Mouse (Mus musculus): Measurements from ENCODE around the gene Fndc5. TPM values are rescaled to one million over a fixed set of nuclear protein-coding genes. Genes with fewer than 3 reads are reported as not detected.

Fndc5 gene
- polyA plus RNA-seq (2015; fragmentation: Nextera tagmentation; extraction: Ambion mirVana), result 3.5 and 5.3 TPM in 2 replicates

DNA sequence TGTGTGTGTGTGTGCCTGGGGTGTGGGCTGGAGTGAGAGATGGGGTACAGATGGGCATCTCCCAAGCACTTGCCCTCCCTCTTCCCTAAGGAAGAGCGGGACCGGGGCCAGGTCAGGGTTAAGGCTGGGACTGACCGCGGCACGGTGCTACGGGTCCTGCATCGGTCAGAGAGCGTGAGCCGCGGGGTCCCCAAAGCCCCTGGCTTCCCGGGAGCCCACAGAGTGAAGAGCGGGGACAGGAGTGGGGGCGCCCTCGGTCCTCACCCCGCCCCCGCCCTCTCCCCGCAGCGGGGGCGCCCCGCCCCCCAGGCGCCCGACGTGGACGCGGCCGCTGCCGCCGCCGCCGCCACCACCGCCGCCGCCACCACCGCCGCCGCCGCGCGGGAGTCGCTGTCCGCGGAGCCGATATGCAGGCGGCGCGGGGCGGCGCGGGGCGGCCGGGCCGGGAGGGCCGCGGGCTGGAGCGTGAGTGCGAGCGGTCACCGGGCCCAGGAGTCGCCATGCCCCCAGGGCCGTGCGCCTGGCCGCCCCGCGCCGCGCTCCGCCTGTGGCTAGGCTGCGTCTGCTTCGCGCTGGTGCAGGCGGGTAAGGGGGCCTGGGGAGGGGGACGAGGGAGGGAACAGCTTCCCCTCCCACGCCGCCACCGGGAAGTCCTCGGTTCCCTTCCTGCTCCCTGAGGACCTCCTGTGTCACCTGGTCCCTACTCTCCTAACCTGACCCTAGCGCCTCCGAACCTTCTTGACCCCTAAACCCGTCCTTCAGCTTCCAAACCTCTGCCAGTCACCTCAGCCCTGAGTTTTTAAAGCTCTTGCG lies at the start of gene Fndc5:
Gene Fndc5, plus strand, starts transcription at position 421 of the 813 bp plus-strand sequence.

DNA sequence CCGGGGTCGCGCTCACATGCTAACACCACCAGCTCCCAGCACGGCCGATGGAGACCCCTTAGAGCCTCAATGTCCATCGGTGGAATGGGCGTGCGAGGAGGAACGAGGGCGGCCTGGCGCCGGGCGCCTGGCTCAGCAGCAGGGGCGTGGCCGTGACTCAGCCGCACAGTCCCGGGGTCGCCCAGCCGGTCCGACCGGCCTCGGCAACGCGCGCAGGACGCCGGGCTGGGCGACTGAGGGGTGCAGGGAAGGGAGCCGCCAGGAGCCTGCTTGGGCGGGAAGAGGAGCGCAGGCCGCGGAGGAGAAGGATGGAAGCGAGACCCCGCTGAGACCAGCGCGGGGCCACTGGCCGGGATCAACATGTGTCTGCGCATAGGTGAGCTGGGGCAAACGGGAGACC lies 31.4 kb upstream of the Fndc5 start, which contains the start of gene Tmem54:
Gene Tmem54, plus strand, starts transcription at position 193 of the 400 bp plus-strand sequence.

DNA sequence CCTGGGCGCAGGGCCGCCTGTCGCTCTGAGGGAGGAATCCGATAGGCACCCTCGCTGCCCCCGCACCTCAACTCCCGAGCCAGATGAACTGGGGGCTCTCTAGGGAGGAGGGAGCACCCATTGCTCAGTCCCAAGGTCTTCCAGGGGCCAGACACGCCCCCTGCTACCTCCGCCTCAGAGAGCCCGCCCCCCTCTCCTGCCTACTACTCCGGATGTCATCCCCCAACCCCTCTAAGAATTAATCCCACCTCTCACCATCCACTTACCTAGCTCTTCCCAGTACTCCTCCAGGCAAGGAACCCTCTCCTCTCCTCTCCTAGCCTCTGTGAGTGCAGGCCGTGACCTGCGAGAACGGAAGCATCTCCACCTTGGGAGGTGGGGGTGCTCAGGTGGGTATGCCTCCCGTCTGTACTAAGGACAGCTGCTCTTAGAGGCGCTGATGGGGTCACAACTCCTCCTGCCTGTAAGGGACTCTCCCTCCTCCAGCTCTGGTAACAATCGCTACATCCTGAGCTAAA lies 15.2 kb upstream of the Fndc5 start, which contains the start of gene Hpca:
Gene Hpca, minus strand, starts transcription at position 468 of the 518 bp plus-strand sequence.

DNA sequence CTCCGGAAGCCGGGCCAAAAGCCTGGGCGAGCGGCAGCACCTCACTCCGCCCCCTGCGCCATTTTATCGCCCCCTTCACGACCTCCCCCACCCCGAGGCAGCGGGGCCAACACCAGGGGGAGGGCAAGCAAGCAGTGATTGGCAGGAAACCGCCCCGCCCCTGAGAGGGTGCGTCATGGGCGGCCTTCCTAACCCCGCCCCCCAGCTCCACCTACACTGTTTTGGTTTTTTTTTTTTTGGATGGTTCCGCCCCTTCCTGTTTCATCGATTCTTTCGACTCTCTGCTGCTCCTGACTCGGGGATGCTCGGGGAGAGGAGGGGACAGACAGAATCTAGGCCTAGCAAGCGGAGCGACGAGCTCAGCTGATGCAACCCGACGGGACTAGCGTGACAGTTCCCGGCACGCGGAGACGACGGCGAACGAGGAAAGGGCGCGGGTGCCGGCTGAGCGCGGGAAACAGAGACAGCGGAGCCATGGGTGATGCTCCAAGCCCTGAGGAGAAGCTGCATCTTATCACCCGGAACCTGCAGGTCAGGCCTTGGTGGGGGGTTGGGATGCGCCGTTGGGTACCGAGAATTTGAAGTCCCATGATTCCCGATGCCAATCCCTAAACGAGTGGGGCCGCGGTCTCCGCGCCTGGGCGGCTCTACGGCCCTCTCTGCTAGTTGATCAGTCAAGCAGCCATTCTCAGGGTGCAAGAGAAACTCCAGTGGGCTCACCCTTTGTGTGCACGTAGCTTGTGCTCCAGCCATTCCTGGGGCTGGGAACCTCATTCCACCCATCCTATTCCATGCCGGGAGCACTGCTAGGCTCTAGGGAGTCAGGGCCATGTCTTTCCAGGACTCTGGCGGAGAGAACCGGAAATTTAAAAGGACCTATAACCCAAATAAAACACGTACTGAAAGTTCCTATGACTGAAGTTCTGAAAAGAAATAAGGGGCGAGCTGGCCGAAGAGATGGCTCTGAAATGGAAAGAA lies 53.0 kb downstream of the Fndc5 start, which contains the start of the genes S100pbp and Yars:
Gene S100pbp, minus strand, starts transcription at position 186 of the 978 bp plus-strand sequence.
Gene Yars, plus strand, starts transcription at position 219 of the 978 bp plus-strand sequence.

Other genes with a start within 250 kb of the Fndc5 start
- 82.8 and 84.8 TPM in 2 replicates for gene Azin2, start 174.6 kb upstream of the Fndc5 start, polyA plus RNA-seq (2015; fragmentation: Nextera tagmentation; extraction: Ambion mirVana)
- gene Ak2, start 145.0 kb upstream of the Fndc5 start, polyA plus RNA-seq (2015; fragmentation: Nextera tagmentation; extraction: Ambion mirVana), result 102 and 158 TPM in 2 replicates
- 9.0 and 9.6 TPM in 2 replicates for gene Rnf19b, start 78.7 kb upstream of the Fndc5 start, polyA plus RNA-seq (2015; fragmentation: Nextera tagmentation; extraction: Ambion mirVana)
- gene Tmem54, start 31.5 kb upstream of the Fndc5 start, polyA plus RNA-seq (2015; fragmentation: Nextera tagmentation; extraction: Ambion mirVana), result 0.33 and 1.6 TPM in 2 replicates
- 8.3 and 21.4 TPM in 2 replicates for gene Hpca, start 15.0 kb upstream of the Fndc5 start, polyA plus RNA-seq (2015; fragmentation: Nextera tagmentation; extraction: Ambion mirVana)
- 9.8 and 10.5 TPM in 2 replicates for gene S100pbp, start 52.7 kb downstream of the Fndc5 start, polyA plus RNA-seq (2015; fragmentation: Nextera tagmentation; extraction: Ambion mirVana)
- 37.5 and 45.4 TPM in 2 replicates for gene Yars, start 52.8 kb downstream of the Fndc5 start, polyA plus RNA-seq (2015; fragmentation: Nextera tagmentation; extraction: Ambion mirVana)
- gene C77080, start 124.4 kb downstream of the Fndc5 start, polyA plus RNA-seq (2015; fragmentation: Nextera tagmentation; extraction: Ambion mirVana), result 2.5 and 2.9 TPM in 2 replicates
- 1.9 and 3.4 TPM in 2 replicates for gene Sync, start 150.6 kb downstream of the Fndc5 start, polyA plus RNA-seq (2015; fragmentation: Nextera tagmentation; extraction: Ambion mirVana)
- 219 and 230 TPM in 2 replicates for gene Rbbp4, start 198.4 kb downstream of the Fndc5 start, polyA plus RNA-seq (2015; fragmentation: Nextera tagmentation; extraction: Ambion mirVana)
- 97.7 and 131 TPM in 2 replicates for gene Zbtb8os, start 198.7 kb downstream of the Fndc5 start, polyA plus RNA-seq (2015; fragmentation: Nextera tagmentation; extraction: Ambion mirVana)
- 12.2 and 13.0 TPM in 2 replicates for gene Zbtb8a, start 241.1 kb downstream of the Fndc5 start, polyA plus RNA-seq (2015; fragmentation: Nextera tagmentation; extraction: Ambion mirVana)